Comparison of ENCODE assay signal across 8 mouse cellular contexts in the genomic region with DNA sequence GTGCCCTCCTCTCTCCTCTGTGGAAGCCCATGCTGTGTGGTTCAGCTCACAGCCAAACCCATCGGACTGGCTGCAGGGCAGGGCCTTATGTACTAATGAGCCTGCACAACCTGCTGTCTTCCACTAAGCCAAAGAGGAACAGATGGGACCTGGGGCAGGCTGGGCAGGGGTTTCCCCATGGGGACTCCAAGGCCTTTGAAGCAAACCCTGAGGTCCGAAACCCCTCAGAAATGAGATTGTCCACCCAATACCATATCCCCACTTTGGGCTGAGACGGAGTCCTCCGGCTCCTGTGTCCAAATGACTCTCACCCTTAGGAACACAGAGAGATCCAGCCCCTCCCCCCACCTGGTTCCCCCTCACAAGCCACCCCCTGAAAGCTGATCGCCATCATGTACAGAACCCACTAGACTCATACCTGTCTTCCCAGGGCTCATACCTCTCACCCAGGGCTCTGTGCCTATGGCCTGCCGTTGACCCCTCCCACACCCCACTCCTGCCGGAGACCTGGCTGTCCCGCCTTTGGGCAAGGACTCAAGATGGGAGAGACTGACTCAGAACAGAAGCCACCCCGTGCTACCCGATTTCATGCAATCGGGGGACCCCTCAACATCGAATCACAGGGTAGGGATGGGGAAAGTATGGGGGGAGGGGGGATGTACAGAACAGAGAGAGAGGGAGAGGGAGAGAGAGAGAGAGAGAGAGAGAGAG. TPM values are rescaled to one million over a fixed set of nuclear protein-coding genes. Genes with fewer than 3 reads are reported as not detected.
DNase-seq lines count a peak whose midpoint lies in the region; ATAC-seq and TF ChIP-seq lines count a peak whose summit lies in the region.

No protein-coding gene starts in this region.

- DNase-seq in left cerebral cortex, postnatal 4 days = peak; percentile 80
- DNase-seq in left cerebral cortex, adult 8-10 months (ENCODE audit: low spot score in 2 of 2) = no peak
- peak; percentile 86 to 91 for DNase-seq in cerebellum, adult 18-20 months
- peak; percentile 72 for DNase-seq in forebrain, postnatal 0 days
- DNase-seq in limb, embryonic 11.5 days (ENCODE audit: low spot score) = peak; percentile 73
- peak; percentile 70 for DNase-seq in neural tube, embryonic 11.5 days (ENCODE audit: low spot score)
- no peak for DNase-seq in gastrocnemius, adult 8-10 months (ENCODE audit: low spot score in 2 of 2)

- peak overlapping the region; percentile 82 for H3K4me3 ChIP-seq in forebrain, postnatal 0 days (ENCODE audit: low read depth, low read length)
- H3K4me3 ChIP-seq in limb, embryonic 11.5 days (ENCODE audit: low read depth, low read length) = peak overlapping the region; percentile 74
- peak overlapping the region; percentile 84 for H3K4me3 ChIP-seq in neural tube, embryonic 11.5 days (ENCODE audit: low read depth, low read length)

- no peaks in the 10 kb centered on the region for H3K27me3 ChIP-seq in forebrain, postnatal 0 days (ENCODE audit: insufficient read depth, low read length)
- no peaks in the 10 kb centered on the region for H3K27me3 ChIP-seq in limb, embryonic 11.5 days (ENCODE audit: control insufficient read depth, insufficient read depth, low read length)
- H3K27me3 ChIP-seq in neural tube, embryonic 11.5 days (ENCODE audit: control insufficient read depth, insufficient read depth, low read length) = no peaks in the 10 kb centered on the region

- H3K27ac ChIP-seq in forebrain, postnatal 0 days (ENCODE audit: low read depth, low read length) = peak overlapping the region; percentile 97
- peak overlapping the region; percentile 84 for H3K27ac ChIP-seq in limb, embryonic 11.5 days (replicated peaks; ENCODE audit: low read depth, low read length)
- H3K27ac ChIP-seq in neural tube, embryonic 11.5 days (ENCODE audit: low read depth, low read length) = peak overlapping the region; percentile 95

- H3K4me1 ChIP-seq in forebrain, postnatal 0 days (ENCODE audit: insufficient read depth) = peaks cover 21% of the 10 kb centered on the region
- H3K4me1 ChIP-seq in limb, embryonic 11.5 days (ENCODE audit: control insufficient read depth, insufficient read depth, low read length) = peaks cover 19% of the 10 kb centered on the region
- peaks cover 28% of the 10 kb centered on the region for H3K4me1 ChIP-seq in neural tube, embryonic 11.5 days (ENCODE audit: control insufficient read depth, insufficient read depth, low read length)

- ATAC-seq in forebrain, postnatal 0 days = peak; percentile 68
- ATAC-seq in limb, embryonic 11.5 days (ENCODE audit: insufficient number of reproducible peaks, low FRiP score, low TSS enrichment, low read depth) = peak; percentile 63; the same call in 1 of the 2 replicates
- peak; percentile 63 for ATAC-seq in neural tube, embryonic 11.5 days (ENCODE audit: insufficient read depth, low FRiP score, low TSS enrichment)
- ATAC-seq in frontal cortex, adult (ENCODE audit: low TSS enrichment) = no peak; the same call in 1 of the 2 replicates

- intact Hi-C loops in left cerebral cortex, postnatal 4 days (cut with DNase I) = no loop called here

- 3% methylated on average over 12 of the region's 12 CpGs for WGBS in forebrain, postnatal 0 days
- WGBS in limb, embryonic 11.5 days = 14% methylated on average over 12 of the region's 12 CpGs
- WGBS in neural tube, embryonic 11.5 days = 6% methylated on average over 12 of the region's 12 CpGs

- TF ChIP-seq CTCF in forebrain, postnatal 0 days (IDR thresholded peaks at IDR 0.05; ENCODE audit: low read depth) = no peak

- H3K36me3 ChIP-seq in forebrain, postnatal 0 days (ENCODE audit: insufficient read depth) = peaks cover 5% of the 10 kb centered on the region; the same call in 1 of the 2 replicates
- no peaks in the 10 kb centered on the region for H3K36me3 ChIP-seq in limb, embryonic 11.5 days (ENCODE audit: control insufficient read depth, insufficient read depth, low read length)
- no peaks in the 10 kb centered on the region for H3K36me3 ChIP-seq in neural tube, embryonic 11.5 days (ENCODE audit: control insufficient read depth, insufficient read depth, low read length)

- H3K9ac ChIP-seq in forebrain, postnatal 0 days = peak overlapping the region; percentile 97
- H3K9ac ChIP-seq in limb, embryonic 11.5 days (ENCODE audit: low read length) = peak overlapping the region; percentile 98
- peak overlapping the region; percentile 98 for H3K9ac ChIP-seq in neural tube, embryonic 11.5 days (ENCODE audit: low read length)

- peak overlapping the region; percentile 83 for H3K4me2 ChIP-seq in forebrain, postnatal 0 days (ENCODE audit: low read depth)
- H3K4me2 ChIP-seq in limb, embryonic 11.5 days (ENCODE audit: low read depth, severe bottlenecking) = peak overlapping the region; percentile 76
- H3K4me2 ChIP-seq in neural tube, embryonic 11.5 days (ENCODE audit: low read depth) = peak overlapping the region; percentile 73

- H3K9me3 ChIP-seq in forebrain, postnatal 0 days (ENCODE audit: low read length) = no peaks in the 10 kb centered on the region
- H3K9me3 ChIP-seq in limb, embryonic 11.5 days (ENCODE audit: control insufficient read depth, low read length) = no peaks in the 10 kb centered on the region
- no peaks in the 10 kb centered on the region for H3K9me3 ChIP-seq in neural tube, embryonic 11.5 days (ENCODE audit: control insufficient read depth, low read length)

RNA-seq across cellular contexts. Expression of gene Arhgef10l, which starts 17.9 kb away (rescaled TPM):
- total RNA-seq in left cerebral cortex, postnatal 4 days (2021) = 10 to 100 TPM; 50.6 to 52.0 TPM
- 10 to 100 TPM; 68.0 to 98.1 (median 77.8) TPM for total RNA-seq in left cerebral cortex, adult 8-10 months (2022)
- total RNA-seq in forebrain, postnatal 0 days (2014; rRNA removed) = 52.5 and 59.0 TPM in 2 replicates
- 13.8 and 16.5 TPM in 2 replicates for polyA plus RNA-seq in forebrain, postnatal 0 days (2015; fragmentation: Nextera tagmentation; extraction: Ambion mirVana)
- polyA plus RNA-seq in limb, embryonic 11.5 days (2014; fragmentation: Nextera tagmentation; extraction: Ambion mirVana) = 11.8 and 12.8 TPM in 2 replicates
- polyA plus RNA-seq in neural tube, embryonic 11.5 days (2014; fragmentation: Nextera tagmentation; extraction: Ambion mirVana) = 20.1 and 25.3 TPM in 2 replicates
- 10 to 100 TPM; 50.0 to 66.3 (median 54.8) TPM for total RNA-seq in gastrocnemius, adult 8-10 months (2022)

RNA-seq across cellular contexts. Expression of gene Rcc2, which starts 52.5 kb away (rescaled TPM):
- 10 to 100 TPM; 59.4 to 63.3 TPM for total RNA-seq in left cerebral cortex, postnatal 4 days (2021)
- total RNA-seq in left cerebral cortex, adult 8-10 months (2022) = 10 to 100 TPM; 82.4 to 85.0 (median 84.4) TPM
- total RNA-seq in forebrain, postnatal 0 days (2014; rRNA removed) = 55.2 and 62.3 TPM in 2 replicates
- 20.3 and 20.8 TPM in 2 replicates for polyA plus RNA-seq in forebrain, postnatal 0 days (2015; fragmentation: Nextera tagmentation; extraction: Ambion mirVana)
- 87.2 and 101 TPM in 2 replicates for polyA plus RNA-seq in limb, embryonic 11.5 days (2014; fragmentation: Nextera tagmentation; extraction: Ambion mirVana)
- polyA plus RNA-seq in neural tube, embryonic 11.5 days (2014; fragmentation: Nextera tagmentation; extraction: Ambion mirVana) = 76.3 and 79.9 TPM in 2 replicates
- 1 to 10 TPM; 6.0 to 7.8 (median 6.4) TPM for total RNA-seq in gastrocnemius, adult 8-10 months (2022)

Comparison
In these comparisons a context has a peak if more than half of its experiments do, and no peak if none do; other contexts are left out.
1. DNase-seq: peak in left cerebral cortex, postnatal 4 days (single experiment), cerebellum, adult 18-20 months (2 of 2), forebrain, postnatal 0 days (single experiment), limb, embryonic 11.5 days (single experiment) and neural tube, embryonic 11.5 days (single experiment); none in left cerebral cortex, adult 8-10 months (0 of 2) and gastrocnemius, adult 8-10 months (0 of 2).
2. Peak in every context shown above with its lines, with median percentiles within 50 percentile points of each other: H3K27ac ChIP-seq, H3K4me2 ChIP-seq, H3K4me3 ChIP-seq and H3K9ac ChIP-seq.